Comparison of ENCODE assay signal across 18 mouse cellular contexts in the genomic region with DNA sequence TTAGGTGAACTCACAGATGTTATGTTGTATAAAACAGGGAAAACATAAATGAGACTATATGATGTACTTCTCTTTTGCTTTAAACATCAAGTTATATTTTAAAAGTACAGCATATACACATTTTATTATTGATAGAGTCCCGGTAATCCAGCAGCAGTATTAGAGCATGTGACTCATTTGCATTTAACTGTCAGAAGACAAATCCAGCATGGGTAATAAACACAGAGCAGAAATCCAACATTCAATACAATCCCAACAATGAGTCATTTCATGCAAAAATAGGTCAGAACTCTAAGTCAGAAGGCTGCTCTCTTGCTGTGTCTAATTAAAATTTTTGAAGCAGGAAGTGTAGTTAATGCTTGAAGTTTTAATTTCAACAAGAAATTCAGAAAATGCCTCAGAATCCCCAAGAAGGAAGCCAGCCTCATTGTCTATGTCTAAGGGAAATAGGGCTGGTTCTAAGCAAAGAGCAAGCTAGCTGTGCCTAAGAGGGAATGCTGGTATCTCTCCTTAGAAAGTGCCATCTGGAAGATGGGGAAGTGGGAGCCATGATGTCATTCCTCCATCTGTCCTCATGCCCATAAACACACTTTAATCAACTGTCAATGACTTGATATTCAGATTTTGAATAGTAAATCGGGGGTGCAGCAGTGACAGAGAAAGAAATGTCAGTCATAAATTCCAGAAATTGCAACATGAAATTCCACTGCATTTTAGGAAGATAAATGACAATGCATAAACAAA.
DNase-seq lines count a peak whose midpoint lies in the region; ATAC-seq and TF ChIP-seq lines count a peak whose summit lies in the region.
"Had no signal": no experiment of that assay in that cellular context is flagged by ENCODE, and none has a peak within 500 bp of the region (broad histone marks: within the 10 kb centered on the region; RNA-seq: fewer than 3 reads in every experiment).

No protein-coding gene starts in this region.

- H3K27ac ChIP-seq in neural tube, embryonic 14.5 days (ENCODE audit: low read depth, low read length): no peak overlapping the region
- no peak overlapping the region for H3K27ac ChIP-seq in neural tube, embryonic 15.5 days (replicated peaks)
- no peak overlapping the region for H3K27ac ChIP-seq in forebrain, postnatal 0 days (ENCODE audit: low read depth, low read length)
- H3K27ac ChIP-seq: hindbrain, embryonic 15.5 days; liver, embryonic 12.5 days; lung, embryonic 15.5 days had no signal

- no peaks in the 10 kb centered on the region for H3K36me3 ChIP-seq in neural tube, embryonic 14.5 days (ENCODE audit: control insufficient read depth, insufficient read depth, low read length)
- H3K36me3 ChIP-seq in neural tube, embryonic 15.5 days: no peaks in the 10 kb centered on the region
- H3K36me3 ChIP-seq in forebrain, postnatal 0 days (ENCODE audit: insufficient read depth): no peaks in the 10 kb centered on the region
- H3K36me3 ChIP-seq: hindbrain, embryonic 15.5 days had no signal

- H3K9me3 ChIP-seq in neural tube, embryonic 14.5 days (ENCODE audit: control insufficient read depth, low read length): no peaks in the 10 kb centered on the region
- no peaks in the 10 kb centered on the region for H3K9me3 ChIP-seq in neural tube, embryonic 15.5 days (replicated peaks)
- no peaks in the 10 kb centered on the region for H3K9me3 ChIP-seq in forebrain, postnatal 0 days (ENCODE audit: low read length)
- H3K9me3 ChIP-seq: hindbrain, embryonic 15.5 days; liver, embryonic 12.5 days; lung, embryonic 15.5 days had no signal

- H3K4me3 ChIP-seq in neural tube, embryonic 14.5 days (ENCODE audit: low read depth, low read length): no peak overlapping the region
- H3K4me3 ChIP-seq in neural tube, embryonic 15.5 days (replicated peaks): no peak overlapping the region
- no peak overlapping the region for H3K4me3 ChIP-seq in forebrain, postnatal 0 days (ENCODE audit: low read depth, low read length)
- H3K4me3 ChIP-seq: hindbrain, embryonic 15.5 days; liver, embryonic 12.5 days; lung, embryonic 15.5 days had no signal

- no peaks in the 10 kb centered on the region for H3K4me1 ChIP-seq in neural tube, embryonic 14.5 days (ENCODE audit: control insufficient read depth, insufficient read depth, low read length)
- H3K4me1 ChIP-seq in neural tube, embryonic 15.5 days: no peaks in the 10 kb centered on the region
- H3K4me1 ChIP-seq in forebrain, postnatal 0 days (ENCODE audit: insufficient read depth): no peaks in the 10 kb centered on the region
- H3K4me1 ChIP-seq: hindbrain, embryonic 15.5 days; liver, embryonic 12.5 days; lung, embryonic 15.5 days had no signal

- H3K4me2 ChIP-seq in neural tube, embryonic 14.5 days (ENCODE audit: low read depth, low read length): no peak overlapping the region
- H3K4me2 ChIP-seq in neural tube, embryonic 15.5 days: no peak overlapping the region
- H3K4me2 ChIP-seq in forebrain, postnatal 0 days (ENCODE audit: low read depth): no peak overlapping the region
- H3K4me2 ChIP-seq: heart, embryonic 11.5 days; hindbrain, embryonic 15.5 days; liver, embryonic 12.5 days; lung, embryonic 15.5 days had no signal

- peak; percentile 58; the same call in 1 of the 2 replicates for ATAC-seq in neural tube, embryonic 14.5 days (ENCODE audit: low read depth)
- no peak; the same call in 1 of the 2 replicates for ATAC-seq in neural tube, embryonic 15.5 days (ENCODE audit: low FRiP score)
- peak; percentile 83 for ATAC-seq in forebrain, postnatal 0 days
- ATAC-seq: CD4-positive, CD25-positive, alpha-beta regulatory T cell, adult 4 months; liver, embryonic 12.5 days; midbrain, embryonic 16.5 days had no signal

- H3K27me3 ChIP-seq in neural tube, embryonic 14.5 days (ENCODE audit: control insufficient read depth, insufficient read depth, low read length): no peaks in the 10 kb centered on the region
- H3K27me3 ChIP-seq in neural tube, embryonic 15.5 days (replicated peaks): no peaks in the 10 kb centered on the region
- H3K27me3 ChIP-seq in forebrain, postnatal 0 days (ENCODE audit: insufficient read depth, low read length): no peaks in the 10 kb centered on the region
- H3K27me3 ChIP-seq: hindbrain, embryonic 15.5 days; liver, embryonic 12.5 days; lung, embryonic 15.5 days had no signal

- 68% methylated on average over 2 of the region's 2 CpGs for WGBS in neural tube, embryonic 14.5 days
- 67% methylated on average over 2 of the region's 2 CpGs for WGBS in neural tube, embryonic 15.5 days
- 59% methylated on average over 2 of the region's 2 CpGs for WGBS in forebrain, postnatal 0 days

- DNase-seq in cerebellum, adult 8-10 months: peak; percentile 20
- peak; percentile 22 for DNase-seq in forebrain, postnatal 0 days
- peak; percentile 17 for DNase-seq in telencephalon, adult 2 months (ENCODE audit: low read depth, low spot score)
- DNase-seq in liver: no peak
- no peak for DNase-seq in heart, adult 8-10 months (ENCODE audit: low spot score)
- DNase-seq: adrenal gland, postnatal 25 days; gastrocnemius, postnatal 10 days; kidney, adult 2 months; left cerebral cortex, postnatal 4 days; thymus, postnatal 14 days had no signal

- TF ChIP-seq CTCF in forebrain, postnatal 0 days (IDR thresholded peaks at IDR 0.05; ENCODE audit: low read depth): no peak

- H3K9ac ChIP-seq in neural tube, embryonic 14.5 days (replicated peaks; ENCODE audit: low read depth, low read length): no peak overlapping the region
- H3K9ac ChIP-seq in neural tube, embryonic 15.5 days (replicated peaks): no peak overlapping the region
- no peak overlapping the region for H3K9ac ChIP-seq in forebrain, postnatal 0 days
- H3K9ac ChIP-seq: hindbrain, embryonic 15.5 days; liver, embryonic 12.5 days; lung, embryonic 15.5 days had no signal

Comparison
In these comparisons a context has a peak if more than half of its experiments do, and no peak if none do; other contexts are left out.
1. DNase-seq: peak in cerebellum, adult 8-10 months (single experiment), forebrain, postnatal 0 days (single experiment) and telencephalon, adult 2 months (single experiment); none in liver (single experiment) and heart, adult 8-10 months (single experiment).